Mouse (Mus musculus): ENCODE results near the gene Abhd5.

- TF ChIP-seq CTCF (IDR thresholded peaks at IDR 0.05; ENCODE audit: low read depth) (no peak), EP300 (IDR thresholded peaks at IDR 0.05; ENCODE audit: low read depth) (no peak)
Measured at GRCm38 (mm10) chr9:122344560-122344959, 6.8 kb upstream of the Abhd5 start.

All from liver, postnatal 0 days (tissue).